ENCODE assay signal across 21 mouse cellular contexts in genomic region chr4:154370841-154371240, GRCm38 (mm10). TPM values are rescaled to one million over a fixed set of nuclear protein-coding genes. Genes with fewer than 3 reads are reported as not detected.
DNase-seq lines count a peak whose midpoint lies in the region; ATAC-seq and TF ChIP-seq lines count a peak whose summit lies in the region.
"Had no signal": no experiment of that assay in that cellular context is flagged by ENCODE, and none has a peak within 500 bp of the region (broad histone marks: within the 10 kb centered on the region; RNA-seq: fewer than 3 reads in every experiment).

No protein-coding gene starts in this region.

- DNase-seq in heart, embryonic 10.5 days (ENCODE audit: low spot score), result no peak
- no peak for DNase-seq in heart, adult 11 months
- DNase-seq in midbrain, embryonic 10.5 days (ENCODE audit: low spot score), result no peak
- DNase-seq in limb, embryonic 10.5 days (ENCODE audit: low spot score), result peak; percentile 69
- DNase-seq in limb, embryonic 14.5 days (ENCODE audit: low spot score), result no peak
- DNase-seq in spleen, postnatal 36 days (ENCODE audit: low spot score in 2 of 2), result no peak
- no peak for DNase-seq in B cell, adult 2 months
- DNase-seq: adrenal gland, postnatal 10 days; cerebellum, adult 11 months; cerebellum, adult 8-10 months; cerebellum, postnatal 14 days; gastrocnemius, postnatal 10 days; heart, adult 2 months had no signal

- no peak overlapping the region for H3K4me3 ChIP-seq in heart, embryonic 10.5 days
- no peak overlapping the region for H3K4me3 ChIP-seq in midbrain, embryonic 10.5 days
- H3K4me3 ChIP-seq in midbrain, embryonic 13.5 days (replicated peaks), result no peak overlapping the region
- H3K4me3 ChIP-seq in limb, embryonic 10.5 days, result no peak overlapping the region
- no peak overlapping the region for H3K4me3 ChIP-seq in limb, embryonic 14.5 days (replicated peaks; ENCODE audit: low read length)
- H3K4me3 ChIP-seq: embryonic facial prominence, embryonic 12.5 days; forebrain, embryonic 12.5 days; heart, adult 2 months; heart, embryonic 12.5 days; intestine, embryonic 15.5 days had no signal

- no peak for ATAC-seq in midbrain, embryonic 13.5 days
- ATAC-seq in limb, embryonic 14.5 days (ENCODE audit: low FRiP score, low read depth), result no peak
- ATAC-seq: intestine, embryonic 15.5 days had no signal

- peak overlapping the region; percentile 67; the same call in 1 of the 2 replicates for H3K27ac ChIP-seq in heart, embryonic 10.5 days
- H3K27ac ChIP-seq in midbrain, embryonic 10.5 days (replicated peaks), result peak overlapping the region; percentile 49; the same call in 1 of the 2 replicates
- no peak overlapping the region for H3K27ac ChIP-seq in midbrain, embryonic 13.5 days
- H3K27ac ChIP-seq in limb, embryonic 10.5 days, result peak overlapping the region; percentile 90
- H3K27ac ChIP-seq in limb, embryonic 14.5 days (replicated peaks; ENCODE audit: low read depth, low read length), result 0 out of 2 replicates have a peak overlapping the region, but pooled peaks have one; percentile 43
- H3K27ac ChIP-seq: embryonic facial prominence, embryonic 12.5 days; forebrain, embryonic 12.5 days; heart, adult 2 months; intestine, embryonic 15.5 days had no signal

- no peak overlapping the region for H3K9ac ChIP-seq in midbrain, embryonic 13.5 days (replicated peaks)
- H3K9ac ChIP-seq in limb, embryonic 14.5 days (ENCODE audit: low read depth, low read length, severe bottlenecking), result no peak overlapping the region
- H3K9ac ChIP-seq: embryonic facial prominence, embryonic 12.5 days; forebrain, embryonic 12.5 days; heart, embryonic 12.5 days; intestine, embryonic 15.5 days had no signal

- WGBS in heart, embryonic 10.5 days, result 69% methylated on average over 8 of the region's 8 CpGs
- 86% methylated on average over 8 of the region's 8 CpGs for WGBS in midbrain, embryonic 10.5 days
- WGBS in midbrain, embryonic 13.5 days, result 74% methylated on average over 8 of the region's 8 CpGs
- WGBS in limb, embryonic 10.5 days, result 44% methylated on average over 8 of the region's 8 CpGs
- 42% methylated on average over 8 of the region's 8 CpGs for WGBS in limb, embryonic 14.5 days

- H3K4me1 ChIP-seq in heart, embryonic 10.5 days, result peaks cover 48% of the 10 kb centered on the region
- peaks cover 29% of the 10 kb centered on the region for H3K4me1 ChIP-seq in midbrain, embryonic 10.5 days
- H3K4me1 ChIP-seq in midbrain, embryonic 13.5 days (replicated peaks), result peaks cover 13% of the 10 kb centered on the region
- H3K4me1 ChIP-seq in limb, embryonic 10.5 days, result peaks cover 84% of the 10 kb centered on the region
- H3K4me1 ChIP-seq in limb, embryonic 14.5 days (ENCODE audit: control insufficient read depth, insufficient read depth, low read length), result peaks cover 13% of the 10 kb centered on the region
- H3K4me1 ChIP-seq: intestine, embryonic 15.5 days had no signal

- TF ChIP-seq POLR2A in limb, embryonic 14.5 days (IDR thresholded peaks at IDR 0.05; ENCODE audit: borderline replicate concordance, extremely low read depth, insufficient read depth, insufficient read length), result no peak

- no peaks in the 10 kb centered on the region for H3K9me3 ChIP-seq in heart, embryonic 10.5 days
- H3K9me3 ChIP-seq in midbrain, embryonic 10.5 days (replicated peaks), result no peaks in the 10 kb centered on the region
- no peaks in the 10 kb centered on the region for H3K9me3 ChIP-seq in midbrain, embryonic 13.5 days
- no peaks in the 10 kb centered on the region for H3K9me3 ChIP-seq in limb, embryonic 10.5 days (replicated peaks)
- no peaks in the 10 kb centered on the region for H3K9me3 ChIP-seq in limb, embryonic 14.5 days (ENCODE audit: control insufficient read depth, low read length)
- H3K9me3 ChIP-seq: embryonic facial prominence, embryonic 12.5 days; forebrain, embryonic 12.5 days; heart, embryonic 12.5 days; intestine, embryonic 15.5 days had no signal

- H3K27me3 ChIP-seq in heart, embryonic 10.5 days (ENCODE audit: insufficient read depth, poor library complexity, severe bottlenecking), result peaks cover 67% of the 10 kb centered on the region
- H3K27me3 ChIP-seq in midbrain, embryonic 10.5 days (ENCODE audit: low read depth, poor library complexity, severe bottlenecking), result peaks cover 43% of the 10 kb centered on the region
- H3K27me3 ChIP-seq in midbrain, embryonic 13.5 days, result no peaks in the 10 kb centered on the region
- H3K27me3 ChIP-seq in limb, embryonic 10.5 days (ENCODE audit: low read depth, poor library complexity, severe bottlenecking), result no peaks in the 10 kb centered on the region
- no peaks in the 10 kb centered on the region for H3K27me3 ChIP-seq in limb, embryonic 14.5 days (ENCODE audit: control insufficient read depth, insufficient read depth, low read length)
- H3K27me3 ChIP-seq: embryonic facial prominence, embryonic 12.5 days; forebrain, embryonic 12.5 days; intestine, embryonic 15.5 days had no signal

- no peak overlapping the region for H3K4me2 ChIP-seq in midbrain, embryonic 13.5 days (replicated peaks)
- H3K4me2 ChIP-seq in limb, embryonic 14.5 days (replicated peaks; ENCODE audit: low read depth, low read length, severe bottlenecking), result no peak overlapping the region
- H3K4me2 ChIP-seq: embryonic facial prominence, embryonic 12.5 days; forebrain, embryonic 12.5 days; heart, embryonic 12.5 days; intestine, embryonic 15.5 days had no signal

- H3K36me3 ChIP-seq in heart, embryonic 10.5 days, result no peaks in the 10 kb centered on the region
- H3K36me3 ChIP-seq in midbrain, embryonic 10.5 days, result no peaks in the 10 kb centered on the region
- H3K36me3 ChIP-seq in midbrain, embryonic 13.5 days, result no peaks in the 10 kb centered on the region
- H3K36me3 ChIP-seq in limb, embryonic 10.5 days, result peaks cover 23% of the 10 kb centered on the region
- H3K36me3 ChIP-seq in limb, embryonic 14.5 days (ENCODE audit: control insufficient read depth, insufficient read depth, low read length), result peaks cover 10% of the 10 kb centered on the region
- H3K36me3 ChIP-seq: embryonic facial prominence, embryonic 12.5 days; G1E; heart, embryonic 12.5 days; intestine, embryonic 15.5 days had no signal

RNA-seq across cellular contexts. Expression of gene B230104I21Rik, which starts 34.9 kb away (rescaled TPM):
- not detected in 2 replicates for polyA plus RNA-seq in heart, embryonic 10.5 days (2016; fragmentation: Nextera tagmentation; extraction: Ambion mirVana)
- polyA plus RNA-seq in midbrain, embryonic 10.5 days (2016; fragmentation: Nextera tagmentation; extraction: Ambion mirVana), result 0.16 TPM in 1 of 2 replicates, not detected in the other
- polyA plus RNA-seq in midbrain, embryonic 13.5 days (2015; fragmentation: Nextera tagmentation; extraction: Ambion mirVana), result 0.24 TPM in 1 of 2 replicates, not detected in the other
- 0.18 TPM in 1 of 2 replicates, not detected in the other for polyA plus RNA-seq in limb, embryonic 10.5 days (2016; fragmentation: Nextera tagmentation; extraction: Ambion mirVana)
- polyA plus RNA-seq in limb, embryonic 14.5 days (2012; rRNA removed), result not detected in 2 replicates
- not detected in 2 replicates for polyA plus RNA-seq in limb, embryonic 14.5 days (2014; fragmentation: Nextera tagmentation; extraction: Ambion mirVana)
- polyA plus RNA-seq: brain, embryonic 14.5 days; embryonic facial prominence, embryonic 12.5 days; G1E; heart, adult 2 months; heart, embryonic 12.5 days; hindbrain, embryonic 11.5 days; intestine, embryonic 15.5 days had no signal
